Mouse (Mus musculus) lung, postnatal 0 days (tissue): ENCODE results near the gene Tsc22d3. TPM values are rescaled to one million over a fixed set of nuclear protein-coding genes. Genes with fewer than 3 reads are reported as not detected.

Experiments
- ATAC-seq: fragments of 200-750 bp; cut with Nextera tagmentation; 2 replicates; pipeline ENCODE4 v1.8.0; 2017; ENCODE audit warnings: moderate library complexity
- DNase-seq: peaks from one replicate; pipeline ENCODE4 v3.0.0-alpha.2; 2016; ENCODE audit warnings: low spot score
- H3K27ac ChIP-seq: fragments of 300-500 bp; sonication (generic); 2 replicates; pipeline ENCODE4 v1.5.1; 2014; ENCODE audit warnings: antibody characterized with exemption, mild to moderate bottlenecking, low read length, mixed read lengths
- H3K27me3 ChIP-seq: fragments of 300-500 bp; sonication (generic); replicated peaks from 2 replicates; pipeline ENCODE4 v1.6.1; 2014; ENCODE audit warnings: low read length, mixed read lengths; ENCODE audit not compliant: insufficient read depth
- H3K36me3 ChIP-seq: fragments of 300-500 bp; sonication (generic); 2 replicates; pipeline ENCODE4 v1.6.1; 2014; ENCODE audit warnings: low read length, mixed read lengths; ENCODE audit not compliant: insufficient read depth
- H3K4me1 ChIP-seq: fragments of 300-500 bp; sonication (generic); 2 replicates; pipeline ENCODE4 v1.6.1; 2014; ENCODE audit warnings: antibody characterized with exemption, low read depth, low read length, mixed read lengths; ENCODE audit not compliant: insufficient read depth
- H3K4me2 ChIP-seq: fragments of 300-500 bp; sonication (generic); replicated peaks from 2 replicates; pipeline ENCODE4 v1.6.1; 2014; ENCODE audit warnings: low read depth, mild to moderate bottlenecking, low read length, moderate library complexity, mixed read lengths
- H3K4me3 ChIP-seq: fragments of 300-500 bp; sonication (generic); 2 replicates; pipeline ENCODE4 v1.5.1; 2014; ENCODE audit warnings: low read depth, low read length
- H3K9ac ChIP-seq: fragments of 300-500 bp; sonication (generic); replicated peaks from 2 replicates; pipeline ENCODE4 v1.6.1; 2014; ENCODE audit warnings: low read depth, mild to moderate bottlenecking
- H3K9me3 ChIP-seq: fragments of 300-500 bp; sonication (generic); 2 replicates; pipeline ENCODE4 v1.6.1; 2016; ENCODE audit warnings: low read length, mixed read lengths
- CTCF ChIP-seq: IDR thresholded peaks from 2 replicates; pipeline ENCODE4 v1.5.1; 2016; ENCODE audit warnings: antibody characterized with exemption, mild to moderate bottlenecking
- EP300 ChIP-seq: IDR thresholded peaks from 2 replicates; pipeline ENCODE4 v1.6.1; 2016; ENCODE audit warnings: antibody characterized with exemption, mild to moderate bottlenecking, control low read depth
- WGBS: fragments of 180-500 bp; shearing (Covaris S2); extraction: QIAGEN DNeasy Blood & Tissue Kit; methylation state at CpG from one replicate; pipeline ENCODE4 v1.1.7; 2014; 5-methylcytosine and 5-hydroxymethylcytosine counted together
- polyA plus RNA-seq: library from polyadenylated mRNA; unstranded; fragments of >200 nt; fragmentation: Nextera tagmentation; extraction: Ambion mirVana; gene quantifications from 2 replicates; pipeline ENCODE4 v1.2.1, GENCODE M21; 2015

The Tsc22d3 gene
- polyA plus RNA-seq, 1 experiment from 2014 or later, result 380 TPM

- Histone ChIP-seq H3K4me2 (no peak overlapping the region), H3K4me1 (no peaks in the 10 kb centered on the region), H3K9me3 (no peaks in the 10 kb centered on the region), H3K36me3 (no peaks in the 10 kb centered on the region), H3K4me3 (no peak overlapping the region), H3K9ac (no peak overlapping the region), H3K27ac (no peak overlapping the region), H3K27me3 (no peaks in the 10 kb centered on the region)
- ATAC-seq (no peak), DNase-seq (no peak)
- no peak for TF ChIP-seq CTCF
- WGBS, result 81% methylated on average over 6 of the region's 6 CpGs
Measured at GRCm38 (mm10) chrX:140494170-140494569, 106.3 kb downstream of the Tsc22d3 start.

GRCm38 (mm10) chrX:140493527-140494029 is 106.9 kb downstream of the Tsc22d3 start:
- no peak overlapping the region for H3K27ac ChIP-seq
- H3K27me3 ChIP-seq, result no peaks in the 10 kb centered on the region
- H3K4me2 ChIP-seq, result no peak overlapping the region
- H3K36me3 ChIP-seq, result no peaks in the 10 kb centered on the region
- ATAC-seq (no peak), DNase-seq (no peak)
- TF ChIP-seq CTCF, result no peak
- no peak for TF ChIP-seq EP300
- H3K4me1 ChIP-seq, result no peaks in the 10 kb centered on the region
- H3K9ac ChIP-seq, result no peak overlapping the region
- 49% methylated on average over 7 of the region's 7 CpGs for WGBS
- H3K9me3 ChIP-seq, result no peaks in the 10 kb centered on the region
- H3K4me3 ChIP-seq, result no peak overlapping the region

DNA sequence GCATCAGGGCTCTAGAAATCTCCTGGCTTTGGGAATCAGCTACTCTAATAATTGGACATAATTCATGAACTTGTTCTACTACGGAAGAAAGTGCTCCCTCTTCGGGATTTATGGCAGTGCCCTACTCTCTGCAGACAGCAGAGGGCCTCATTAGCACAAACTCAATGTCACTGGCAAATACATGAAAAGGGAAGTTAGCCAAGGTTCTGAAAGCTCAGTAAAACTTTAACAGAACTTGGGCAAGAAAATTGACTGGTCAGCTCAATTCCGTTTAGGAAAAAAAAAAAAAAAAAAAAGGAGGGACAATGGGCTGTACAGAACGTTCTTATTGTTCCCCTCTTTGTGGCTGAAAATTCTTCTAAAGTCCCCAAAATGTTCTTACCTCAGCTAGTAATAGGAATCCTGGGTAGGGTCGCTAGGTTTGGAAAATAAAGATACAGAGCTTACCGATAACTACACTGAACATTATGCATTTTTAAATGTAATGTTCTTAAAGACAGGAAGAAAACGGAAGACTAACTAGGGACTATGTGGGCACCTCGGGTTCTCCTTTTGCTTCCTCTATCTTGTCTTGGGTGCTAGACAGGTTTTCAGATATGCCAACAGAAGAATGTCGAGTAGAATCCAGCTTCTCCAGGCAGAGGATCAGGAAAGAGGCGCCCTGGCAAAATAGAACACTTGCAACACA is 108.4 kb downstream of the Tsc22d3 start:
- DNase-seq (peak; percentile 92), ATAC-seq (peak; percentile 55)
- 51% methylated on average over 10 of the region's 10 CpGs for WGBS
- Histone ChIP-seq H3K27me3 (no peaks in the 10 kb centered on the region), H3K36me3 (no peaks in the 10 kb centered on the region), H3K4me2 (no peak overlapping the region), H3K27ac (no peak overlapping the region), H3K9me3 (no peaks in the 10 kb centered on the region), H3K4me1 (no peaks in the 10 kb centered on the region), H3K9ac (no peak overlapping the region), H3K4me3 (no peak overlapping the region)
- TF ChIP-seq CTCF (peak; percentile 81), EP300 (0 out of 2 replicates have a peak, but pooled peaks have one; percentile 15)

DNA sequence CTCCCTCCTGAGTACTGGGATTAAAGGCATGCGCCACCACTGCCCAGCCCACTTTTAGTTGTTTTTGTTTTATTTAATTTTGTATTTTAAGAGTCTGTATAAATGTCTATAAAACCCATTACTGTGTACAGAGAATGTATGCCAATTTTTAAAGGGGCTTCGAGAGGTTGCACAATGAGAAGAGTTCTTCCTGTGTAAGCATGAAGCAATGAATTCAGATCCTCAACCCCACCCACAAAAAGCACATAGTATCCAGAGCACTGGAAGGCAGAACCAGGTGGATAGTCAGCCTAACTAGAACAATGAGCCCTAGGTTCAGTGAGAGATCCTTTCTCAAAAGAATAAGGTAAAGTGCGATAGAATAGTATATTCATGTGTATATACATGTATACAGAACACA is 110.3 kb downstream of the Tsc22d3 start:
- H3K27ac ChIP-seq, result no peak overlapping the region
- no peak overlapping the region for H3K9ac ChIP-seq
- 64% methylated on average over 3 of the region's 3 CpGs for WGBS
- H3K4me2 ChIP-seq, result no peak overlapping the region
- TF ChIP-seq CTCF (no peak), EP300 (no peak)
- H3K36me3 ChIP-seq, result no peaks in the 10 kb centered on the region
- ATAC-seq (no peak), DNase-seq (no peak)
- H3K4me1 ChIP-seq, result no peaks in the 10 kb centered on the region
- H3K27me3 ChIP-seq, result no peaks in the 10 kb centered on the region
- no peaks in the 10 kb centered on the region for H3K9me3 ChIP-seq
- no peak overlapping the region for H3K4me3 ChIP-seq

Other genes starting within 250 kb of the Tsc22d3 start
- 17.7 and 20.8 TPM in 2 replicates for gene Prps1, start 144.0 kb downstream of the Tsc22d3 start, polyA plus RNA-seq
- gene Mid2, start 63.9 kb upstream of the Tsc22d3 start, polyA plus RNA-seq, result 7.7 and 9.0 TPM in 2 replicates
- not detected in 2 replicates for gene Tex13b, start 212.8 kb upstream of the Tsc22d3 start, polyA plus RNA-seq